Mouse (Mus musculus) spleen, adult 18-20 months (tissue): ENCODE results near the gene Cdyl.

Experiments used
- DNase-seq, 2 experiments: peaks; one replicate each; pipeline ENCODE4 v3.0.0; 2022; ENCODE audit warnings: mixed read lengths in 2 of 2

The Cdyl gene

DNA sequence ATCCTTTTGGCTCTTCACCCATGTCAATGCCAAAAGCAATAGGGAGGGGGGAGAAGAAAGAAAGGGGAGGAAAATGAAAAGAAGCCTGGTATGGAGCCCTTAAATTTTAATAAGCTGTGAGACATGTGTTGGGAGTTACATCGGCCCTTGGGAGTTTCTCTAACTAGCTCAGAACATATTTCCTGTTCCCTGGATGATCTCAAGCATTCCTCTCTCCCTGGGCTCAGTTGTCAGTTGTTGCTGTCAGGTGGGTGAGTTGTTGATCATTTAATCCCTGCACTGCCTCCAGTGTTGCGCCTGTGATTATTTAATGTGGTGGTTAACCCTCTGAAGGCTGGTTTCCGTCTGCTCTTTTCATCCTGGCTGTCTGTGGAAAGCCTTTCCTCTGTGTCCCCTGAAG is 185.7 kb downstream of the Cdyl start:
- no peak for DNase-seq

DNA sequence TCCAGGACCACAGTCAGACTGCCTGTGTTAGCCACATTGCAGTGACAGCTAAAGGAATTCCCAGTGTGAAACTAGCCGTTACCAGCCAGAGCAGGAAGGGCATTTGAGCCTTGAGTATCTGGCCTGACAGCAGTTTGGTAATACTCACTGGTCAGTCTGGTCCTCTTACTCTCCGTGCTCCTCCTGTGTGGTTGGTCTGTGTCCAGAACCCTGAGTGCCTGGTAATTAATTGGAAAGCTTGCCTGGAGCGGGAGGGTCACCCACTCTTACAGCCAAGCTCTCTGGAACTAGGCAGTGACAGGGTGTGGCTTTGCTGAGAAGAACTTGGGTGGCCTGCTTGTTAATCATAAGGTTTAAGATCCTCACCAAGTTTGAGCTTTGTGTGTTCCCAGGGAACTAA is 189.1 kb downstream of the Cdyl start:
- DNase-seq = no peak

DNA sequence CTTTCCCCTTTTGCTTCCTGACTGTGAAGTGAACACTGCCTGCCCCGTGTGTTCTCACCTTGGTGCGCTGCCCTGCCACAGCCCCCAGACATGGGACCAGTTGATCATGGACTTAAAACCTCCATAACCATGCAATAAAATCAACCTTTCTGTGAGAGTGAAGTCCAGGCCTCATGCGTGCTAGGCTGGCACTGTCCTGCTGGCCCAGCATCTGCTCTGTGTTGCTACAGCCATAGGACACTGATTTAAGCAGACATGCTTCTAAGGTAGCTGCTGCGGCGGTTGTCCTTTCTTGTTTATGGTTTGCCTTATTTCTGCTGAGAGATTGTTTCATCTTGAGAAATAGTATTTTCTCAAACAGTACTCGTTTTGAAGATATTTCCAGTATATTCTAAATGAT is 191.9 kb downstream of the Cdyl start:
- no peak for DNase-seq

DNA sequence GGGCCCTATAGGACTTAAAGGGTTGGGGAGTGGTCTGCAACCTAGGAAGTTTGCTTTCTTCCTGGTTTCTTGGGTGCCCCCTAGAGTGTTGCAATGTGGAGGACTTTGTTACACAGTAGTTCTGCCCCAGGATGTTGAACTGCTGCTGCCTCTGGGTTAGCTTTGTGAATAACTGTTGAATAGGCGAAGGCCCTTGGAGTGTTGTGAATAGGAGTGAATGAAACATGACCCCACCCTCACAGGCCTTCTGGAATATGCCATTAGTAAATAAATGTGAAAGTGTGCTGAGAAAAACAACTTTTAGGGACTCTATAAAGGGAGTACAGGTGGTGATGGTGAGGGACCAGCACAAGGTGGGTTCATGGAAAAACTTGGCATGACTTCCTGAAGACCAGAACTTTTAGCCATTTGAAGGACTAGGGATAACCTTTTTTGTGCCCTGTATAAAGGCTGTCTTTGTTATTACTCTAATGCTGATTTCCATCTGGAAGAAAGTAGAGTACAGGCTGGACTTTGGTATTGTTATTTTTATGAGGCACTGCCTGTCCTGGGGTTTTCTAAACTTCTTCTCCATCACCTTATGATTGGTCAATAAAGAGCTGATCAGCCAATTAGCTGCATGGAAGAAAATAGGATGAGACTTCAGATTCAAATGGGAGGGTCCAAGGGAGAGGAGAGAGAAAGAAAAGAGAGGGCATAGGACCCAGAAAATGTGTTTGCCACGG is 193.4 kb downstream of the Cdyl start:
- no peak for DNase-seq

DNA sequence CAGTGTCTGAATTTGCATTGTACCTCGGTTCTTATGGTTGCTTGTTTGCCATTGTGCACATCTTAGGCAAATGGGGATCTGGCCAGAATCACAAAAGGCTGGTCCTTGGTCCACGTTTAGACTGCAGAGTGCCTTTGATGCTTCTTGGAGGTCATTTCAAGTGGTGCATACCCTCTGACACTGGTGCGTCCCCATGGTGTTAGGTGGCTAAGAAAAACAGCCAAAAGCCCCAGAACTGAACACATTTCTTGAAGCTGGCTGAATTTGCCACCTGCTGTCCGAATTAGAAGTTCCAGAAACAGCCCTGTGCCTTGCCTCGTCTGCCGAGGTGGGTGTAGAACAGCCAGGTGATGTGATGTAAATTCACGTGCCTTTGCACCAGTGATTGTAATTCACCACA is 197.9 kb downstream of the Cdyl start:
- no peak for DNase-seq

DNA sequence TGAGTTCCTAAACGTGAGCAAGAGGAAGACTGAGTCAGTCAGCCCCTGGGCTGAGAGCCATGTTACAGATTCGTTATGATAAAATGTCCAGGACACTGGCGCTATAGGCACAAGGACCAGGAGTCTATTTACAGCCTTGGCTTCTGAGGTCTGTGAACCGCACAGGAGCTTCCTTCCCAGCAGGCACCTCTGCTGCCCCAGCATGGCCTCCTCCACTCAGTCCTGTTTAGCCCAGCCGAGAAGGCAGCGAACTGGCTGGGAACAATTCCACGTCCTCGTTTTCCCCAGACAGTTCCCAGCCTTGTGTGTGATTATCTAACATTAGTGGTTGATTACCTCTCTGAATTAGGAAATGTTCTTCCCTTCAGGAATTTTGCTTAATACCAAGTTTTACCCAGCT is 201.3 kb downstream of the Cdyl start:
- no peak for DNase-seq

DNA sequence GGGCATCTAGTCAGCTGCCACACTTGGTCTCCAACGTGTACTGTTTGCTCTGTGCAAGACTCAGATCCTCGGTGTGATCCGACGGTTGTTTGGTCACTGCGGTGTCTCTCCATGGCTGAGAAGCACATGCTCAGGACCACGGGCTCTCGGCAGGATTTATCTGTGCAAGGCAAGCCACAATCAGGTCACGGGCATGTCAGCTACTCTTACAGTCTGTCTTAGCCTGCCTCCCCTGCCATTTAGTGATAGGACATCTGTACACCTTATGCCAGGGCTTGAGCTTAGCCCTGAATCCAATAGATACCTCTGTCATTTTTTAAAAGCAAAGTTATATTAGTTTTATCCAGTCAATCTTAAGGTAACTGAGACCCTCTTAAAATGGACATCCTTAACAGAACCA is 211.0 kb downstream of the Cdyl start:
- DNase-seq = no peak

DNA sequence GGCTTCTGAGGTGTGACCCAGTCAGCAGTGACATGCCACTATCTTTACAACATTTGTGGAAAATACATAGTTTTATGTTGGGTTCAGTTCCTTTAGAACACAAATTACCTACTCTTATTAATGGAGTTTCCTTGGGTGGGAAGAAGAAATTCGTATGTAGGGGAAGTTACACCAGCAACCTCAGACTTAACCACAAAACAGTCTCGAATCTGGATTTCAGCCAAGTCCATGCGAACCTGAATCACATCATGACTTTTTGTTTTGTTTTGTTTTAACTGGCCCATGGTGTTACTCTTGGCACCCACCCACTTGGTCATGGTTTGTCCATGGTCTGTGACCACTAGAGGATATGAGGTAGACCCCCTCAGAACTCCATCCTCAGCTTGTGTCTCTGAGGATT is 211.5 kb downstream of the Cdyl start:
- no peak for DNase-seq

DNA sequence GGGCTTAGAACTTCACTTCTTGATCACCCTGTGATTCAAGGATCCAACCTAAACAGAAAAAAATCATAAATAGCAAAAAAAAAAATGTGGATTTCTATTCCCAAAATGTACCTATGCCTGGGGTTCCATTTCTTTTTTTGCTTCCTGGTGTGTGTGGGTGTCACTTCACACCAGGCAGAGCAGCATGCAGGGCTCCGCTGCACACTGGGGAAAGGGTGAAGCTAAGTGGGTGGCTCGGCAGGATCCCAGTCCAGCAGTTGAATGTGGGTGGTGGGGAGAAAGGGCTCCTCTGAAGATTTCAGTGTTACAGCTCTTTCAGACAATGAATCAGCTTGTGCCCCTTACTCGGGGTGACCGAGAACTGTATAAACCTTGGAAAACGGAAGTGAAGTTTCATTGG is 215.8 kb downstream of the Cdyl start:
- DNase-seq = no peak

DNA sequence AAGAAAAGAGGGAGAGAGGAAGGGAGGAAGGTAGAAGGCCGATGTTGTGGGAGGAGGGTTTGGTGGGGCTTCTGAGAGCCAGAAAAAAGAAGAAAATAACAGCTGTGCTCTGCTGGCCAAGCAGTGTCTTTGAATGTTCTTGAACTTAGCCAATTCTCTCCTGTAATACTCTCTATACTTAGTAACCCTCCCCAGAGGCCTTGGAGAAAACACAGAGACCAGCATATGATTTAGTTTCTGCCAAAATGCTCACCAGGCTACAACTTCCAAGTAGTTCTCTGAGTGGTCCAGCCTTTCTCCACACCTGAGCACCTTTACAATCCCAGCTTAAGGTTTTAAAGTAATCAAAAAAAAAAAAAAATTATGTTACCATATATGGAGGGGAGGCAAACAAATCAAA is 218.6 kb downstream of the Cdyl start:
- no peak for DNase-seq

DNA sequence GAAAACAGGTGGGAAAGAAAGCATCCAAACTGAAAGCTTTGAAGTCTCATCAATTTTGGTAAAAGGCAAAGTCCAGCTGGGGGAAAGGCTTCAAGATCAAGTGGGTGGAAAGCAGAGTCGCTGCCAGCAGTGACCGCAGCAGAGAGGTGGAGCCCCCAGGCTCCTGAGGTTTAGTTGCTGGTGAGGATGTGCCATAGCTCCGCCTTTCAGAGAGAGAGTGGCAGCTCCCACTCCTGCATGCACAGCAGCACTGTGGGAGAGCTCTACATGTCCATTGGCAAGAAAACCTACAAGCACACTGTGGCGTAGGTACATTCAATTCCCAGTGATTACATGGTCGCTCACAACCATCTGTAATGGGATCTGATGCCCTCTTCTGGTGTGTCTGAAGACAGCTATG is 219.4 kb downstream of the Cdyl start:
- DNase-seq = no peak

DNA sequence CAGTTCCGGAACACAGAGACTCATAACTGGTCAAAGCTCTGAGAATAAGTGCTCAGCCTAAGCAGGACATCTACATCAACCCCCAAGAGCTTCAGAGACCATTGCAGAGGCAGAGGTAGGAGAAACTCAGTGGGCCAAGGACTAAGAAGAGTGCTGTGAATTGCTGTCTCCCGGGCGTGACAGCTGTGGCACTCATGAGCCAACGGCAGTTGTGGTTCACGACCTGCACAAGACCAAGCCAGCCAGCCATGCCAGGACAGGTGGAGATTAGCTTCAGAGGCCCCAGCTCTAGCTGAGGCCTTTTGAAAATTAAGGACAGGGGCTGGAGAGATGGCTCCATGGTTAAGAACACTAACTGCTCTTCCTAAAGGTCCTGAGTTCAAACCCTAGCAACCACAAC is 219.9 kb downstream of the Cdyl start:
- no peak for DNase-seq

DNA sequence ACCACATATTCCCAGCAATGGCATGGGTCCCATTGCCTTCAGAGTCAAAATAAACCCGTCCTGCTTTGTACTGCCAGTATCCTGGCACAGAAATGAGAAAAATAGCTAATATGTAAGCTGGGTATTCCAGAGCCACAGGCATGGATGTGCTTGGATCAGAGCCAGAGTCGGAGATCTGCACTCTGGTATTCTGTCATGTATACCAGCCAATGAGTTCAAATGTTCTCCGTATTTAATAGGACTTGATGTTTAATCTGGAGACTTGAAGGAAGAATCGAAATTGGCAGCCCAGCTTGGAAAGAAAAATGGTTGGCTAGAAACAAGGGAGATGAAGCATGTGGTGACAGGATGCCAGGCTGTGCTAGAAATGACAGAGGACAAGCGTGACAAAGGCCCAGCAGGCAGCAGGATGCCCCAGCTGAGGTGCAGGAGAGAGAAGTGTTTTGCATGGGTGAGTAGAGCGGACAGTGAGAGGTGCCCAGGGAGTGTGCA is 221.0 kb downstream of the Cdyl start:
- DNase-seq = no peak

DNA sequence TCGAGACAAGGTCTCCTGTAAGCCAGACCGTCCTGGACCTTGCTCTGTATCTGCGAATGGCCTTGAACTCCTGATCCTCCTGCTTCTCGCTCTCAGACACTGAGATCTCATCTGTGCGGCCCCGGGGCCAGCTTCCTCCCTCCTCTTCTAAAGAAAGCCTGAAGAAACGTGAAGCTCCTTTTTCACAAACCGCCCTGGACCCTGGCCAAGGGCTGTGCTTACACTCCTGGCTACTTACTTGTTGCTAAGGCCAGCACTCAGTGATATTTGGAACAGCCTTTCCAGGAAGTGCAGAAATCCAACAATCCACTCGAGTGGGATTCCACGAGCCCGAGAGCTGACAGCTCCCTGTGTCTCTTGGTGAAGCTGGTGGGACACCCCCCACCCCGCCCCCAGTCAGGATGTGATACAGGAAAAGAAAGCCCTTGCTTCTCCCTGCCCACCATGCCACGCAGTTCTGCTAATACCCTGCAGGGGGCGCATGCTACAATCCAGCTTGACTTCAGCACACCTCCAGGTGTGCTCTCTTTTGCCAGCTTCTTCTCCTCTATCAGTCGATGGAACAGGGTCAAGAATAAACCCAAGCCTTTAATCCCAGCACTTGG is 226.6 kb downstream of the Cdyl start:
- peak in 1 of 2 experiments; percentile 56 for DNase-seq

DNA sequence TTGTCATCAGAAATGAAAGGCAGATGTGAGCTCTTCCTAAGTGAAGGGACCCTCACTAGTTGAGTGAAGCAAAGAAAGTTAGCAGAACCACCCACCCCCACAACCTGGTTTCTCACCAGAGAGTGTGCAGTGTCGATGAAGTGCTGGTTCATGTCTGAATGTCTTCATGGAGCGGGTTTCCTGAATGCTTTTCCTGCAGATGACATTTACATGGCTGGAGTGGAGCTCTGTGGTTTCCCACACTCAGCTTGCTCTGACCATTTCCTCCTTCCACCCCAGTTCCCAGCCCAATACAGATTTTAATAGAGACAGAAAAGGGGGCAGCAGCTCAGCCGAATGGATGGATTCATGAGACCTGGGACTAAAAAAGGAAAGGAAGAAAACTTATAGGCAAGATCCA is 233.2 kb downstream of the Cdyl start:
- no peak for DNase-seq

DNA sequence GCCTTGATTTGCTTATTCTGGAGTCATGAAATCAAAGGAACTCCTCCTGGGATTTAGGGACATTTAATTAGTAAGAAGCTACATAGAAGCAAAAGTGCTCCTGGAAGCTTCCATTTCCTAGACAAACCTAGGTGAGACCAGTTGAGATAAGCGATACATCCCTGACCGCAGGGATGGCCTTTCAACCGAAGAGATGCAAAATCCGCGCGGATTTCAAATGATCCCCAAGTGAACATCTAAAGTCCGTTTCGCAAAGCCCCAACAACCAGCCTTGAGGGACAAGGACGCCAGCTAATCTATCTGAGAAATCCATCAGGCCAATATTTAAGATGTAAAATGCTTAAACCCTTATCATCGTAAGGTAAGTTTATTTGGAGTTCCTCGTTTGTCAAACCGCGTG is 245.7 kb downstream of the Cdyl start:
- DNase-seq = no peak

DNA sequence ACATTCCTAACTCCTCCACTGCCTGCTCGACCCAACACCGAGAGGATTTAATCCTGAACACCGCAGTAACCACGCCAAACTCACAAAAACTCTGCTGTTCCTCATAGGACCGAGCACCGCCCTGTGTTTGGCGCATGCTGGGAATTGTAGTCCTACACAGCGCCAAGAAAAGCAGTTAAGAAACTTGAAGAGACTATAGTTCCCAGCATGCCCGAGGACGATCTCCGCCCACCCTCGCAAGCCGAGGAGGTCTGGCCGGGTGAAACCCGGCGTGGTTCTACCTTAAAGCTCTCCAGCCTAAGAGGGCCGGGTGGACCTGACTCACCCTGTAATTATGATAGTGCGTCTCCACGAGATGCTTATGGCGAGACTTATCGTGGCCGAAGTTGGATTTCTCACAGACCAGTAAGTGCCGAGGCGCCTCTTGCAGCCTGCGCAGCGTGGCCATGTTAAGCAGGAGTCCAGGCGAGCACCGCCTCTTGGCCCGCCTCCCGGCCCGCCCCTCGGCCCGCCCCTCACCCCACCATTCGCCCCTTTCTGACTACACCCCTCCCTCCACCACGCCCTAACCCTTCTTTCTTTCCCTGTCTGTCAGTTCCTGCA is 246.3 kb downstream of the Cdyl start, which contains the start of gene Rpp40:
Gene Rpp40, minus strand, starts transcription at position 481 of the 603 bp plus-strand sequence.
- peak; percentile 81 to 83 for DNase-seq

DNA sequence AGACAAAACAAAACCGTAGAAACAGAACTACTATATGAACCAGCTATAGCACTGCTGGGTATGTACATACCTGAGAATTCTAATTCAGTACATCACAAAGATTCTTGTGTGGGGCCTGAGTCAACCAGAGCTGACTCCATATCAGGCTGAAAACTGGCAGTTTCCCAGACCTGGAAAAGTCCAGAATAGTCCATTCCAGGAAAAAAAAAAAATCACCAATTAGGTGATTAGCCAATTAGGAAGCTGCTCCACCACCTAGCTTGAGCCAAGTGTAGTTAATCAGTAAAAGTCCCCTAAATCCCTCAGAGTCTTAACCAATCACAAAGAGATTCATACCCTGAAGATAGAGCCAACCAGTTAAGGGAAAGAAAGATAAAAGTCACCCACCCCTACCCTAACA is 251.8 kb downstream of the Cdyl start:
- DNase-seq = no peak
